Mouse (Mus musculus): ENCODE measurements at regions not wholly inside any gene's neighbourhood (a gene's known extent, or its start where the extent isn't known, plus 50 kb on each side); places are given as distances from the start of the nearest gene placed in this dataset.

GRCm38 (mm10) chr10:91686082-91686618, 505.0 kb upstream of the Tmpo start:
- no peak for TF ChIP-seq POLR2A (IDR thresholded peaks at IDR 0.05; ENCODE audit: borderline replicate concordance, control insufficient read depth, low read depth, low read length)
- no peak for TF ChIP-seq CTCF (IDR thresholded peaks at IDR 0.05; ENCODE audit: control insufficient read depth, insufficient read depth, low read length)
